In genomic region chr2:164886617-164887016, GRCm38 (mm10) we compare ENCODE assay signal across 19 mouse cellular contexts. TPM values are rescaled to one million over a fixed set of nuclear protein-coding genes. Genes with fewer than 3 reads are reported as not detected.
DNase-seq lines count a peak whose midpoint lies in the region; ATAC-seq lines count a peak whose summit lies in the region.
"Had no signal": no experiment of that assay in that cellular context is flagged by ENCODE, and none has a peak within 500 bp of the region (broad histone marks: within the 10 kb centered on the region; RNA-seq: fewer than 3 reads in every experiment).

No protein-coding gene starts in this region.

- peaks cover 3% of the 10 kb centered on the region; the same call in 1 of the 2 replicates for H3K4me1 ChIP-seq in midbrain, embryonic 16.5 days (ENCODE audit: control insufficient read depth, insufficient read depth, low read length)
- no peaks in the 10 kb centered on the region; the same call in 1 of the 2 replicates for H3K4me1 ChIP-seq in midbrain, embryonic 11.5 days (ENCODE audit: control insufficient read depth, insufficient read depth, low read length)
- peaks cover 6% of the 10 kb centered on the region; the same call in 1 of the 2 replicates for H3K4me1 ChIP-seq in liver, embryonic 12.5 days

- H3K9ac ChIP-seq in midbrain, embryonic 16.5 days (ENCODE audit: low read depth, low read length), result 0 out of 2 replicates have a peak overlapping the region, but pooled peaks have one; percentile 10
- no peak overlapping the region for H3K9ac ChIP-seq in midbrain, embryonic 11.5 days (ENCODE audit: low read length)
- H3K9ac ChIP-seq in liver, embryonic 12.5 days, result no peak overlapping the region
- H3K9ac ChIP-seq: embryonic facial prominence, embryonic 15.5 days; hindbrain, embryonic 14.5 days had no signal

- DNase-seq in cerebellum, adult 9-11 months, result peak; percentile 20
- DNase-seq in cerebellum, postnatal 14 days, result no peak
- DNase-seq in layer of hippocampus, adult 11-12 months (ENCODE audit: low spot score), result peak; percentile 28
- no peak for DNase-seq in layer of hippocampus, adult 8-10 months (ENCODE audit: low spot score in 2 of 2)
- DNase-seq in midbrain, embryonic 11.5 days (ENCODE audit: low spot score, missing footprints), result no peak
- DNase-seq: embryo, embryonic 11 days had no signal

- WGBS in midbrain, embryonic 16.5 days, result 87% methylated on average over 10 of the region's 10 CpGs
- 94% methylated on average over 10 of the region's 10 CpGs for WGBS in midbrain, embryonic 11.5 days
- WGBS in liver, embryonic 12.5 days (ENCODE audit: insufficient replicate concordance), result 92% methylated on average over 10 of the region's 10 CpGs

- H3K4me2 ChIP-seq in midbrain, embryonic 16.5 days (ENCODE audit: low read length), result no peak overlapping the region
- H3K4me2 ChIP-seq in midbrain, embryonic 11.5 days, result no peak overlapping the region
- H3K4me2 ChIP-seq in liver, embryonic 12.5 days, result no peak overlapping the region
- H3K4me2 ChIP-seq: embryonic facial prominence, embryonic 15.5 days; hindbrain, embryonic 14.5 days had no signal

- ATAC-seq in midbrain, embryonic 16.5 days, result no peak
- ATAC-seq in midbrain, embryonic 11.5 days (ENCODE audit: low FRiP score), result no peak
- no peak for ATAC-seq in liver, embryonic 12.5 days
- ATAC-seq: activated CD4-positive, CD25-positive, alpha-beta regulatory T cell, adult 4 months; forebrain, embryonic 14.5 days; inflammation-experienced regulatory T-cells, adult 6 months; Patski had no signal

- H3K27ac ChIP-seq in midbrain, embryonic 16.5 days (ENCODE audit: low read length), result no peak overlapping the region
- H3K27ac ChIP-seq in midbrain, embryonic 11.5 days (ENCODE audit: low read depth, low read length), result no peak overlapping the region
- H3K27ac ChIP-seq in liver, embryonic 12.5 days, result no peak overlapping the region
- H3K27ac ChIP-seq: forebrain, embryonic 10.5 days; heart, embryonic 10.5 days; hindbrain, embryonic 14.5 days had no signal

- H3K4me3 ChIP-seq in midbrain, embryonic 16.5 days (ENCODE audit: low read depth, low read length), result no peak overlapping the region
- no peak overlapping the region for H3K4me3 ChIP-seq in midbrain, embryonic 11.5 days (ENCODE audit: low read depth, low read length)
- H3K4me3 ChIP-seq in liver, embryonic 12.5 days, result no peak overlapping the region
- H3K4me3 ChIP-seq: embryonic facial prominence, embryonic 15.5 days; erythroblast, embryonic 14.5 days; forebrain, embryonic 10.5 days; heart, embryonic 10.5 days had no signal

- no peaks in the 10 kb centered on the region for H3K27me3 ChIP-seq in midbrain, embryonic 16.5 days (ENCODE audit: control insufficient read depth, insufficient read depth, low read depth, low read length)
- H3K27me3 ChIP-seq in midbrain, embryonic 11.5 days (ENCODE audit: control insufficient read depth, insufficient read depth, low read length), result no peaks in the 10 kb centered on the region
- no peaks in the 10 kb centered on the region for H3K27me3 ChIP-seq in liver, embryonic 12.5 days (replicated peaks)
- H3K27me3 ChIP-seq: CH12.LX; embryonic facial prominence, embryonic 15.5 days; Patski had no signal

- H3K36me3 ChIP-seq in midbrain, embryonic 16.5 days (ENCODE audit: control insufficient read depth, insufficient read depth, low read length), result peaks cover 61% of the 10 kb centered on the region
- H3K36me3 ChIP-seq in midbrain, embryonic 11.5 days (ENCODE audit: control insufficient read depth, insufficient read depth, low read length), result peaks cover 35% of the 10 kb centered on the region
- H3K36me3 ChIP-seq in liver, embryonic 12.5 days, result peaks cover 91% of the 10 kb centered on the region

- no peaks in the 10 kb centered on the region for H3K9me3 ChIP-seq in midbrain, embryonic 16.5 days (replicated peaks; ENCODE audit: control insufficient read depth, low read length, poor library complexity, severe bottlenecking)
- H3K9me3 ChIP-seq in midbrain, embryonic 11.5 days (ENCODE audit: control insufficient read depth, low read length), result no peaks in the 10 kb centered on the region
- H3K9me3 ChIP-seq in liver, embryonic 12.5 days (replicated peaks), result no peaks in the 10 kb centered on the region
- H3K9me3 ChIP-seq: embryonic facial prominence, embryonic 15.5 days; forebrain, embryonic 10.5 days; heart, embryonic 10.5 days had no signal

RNA-seq across cellular contexts. Expression of gene Pcif1, which starts 7.5 kb away (rescaled TPM):
- total RNA-seq in layer of hippocampus, adult 8-10 months (2022), result 10 to 100 TPM; 40.5 to 62.8 (median 49.0) TPM
- 78.9 and 85.6 TPM in 2 replicates for polyA plus RNA-seq in midbrain, embryonic 16.5 days (2015; fragmentation: Nextera tagmentation; extraction: Ambion mirVana)
- polyA plus RNA-seq in midbrain, embryonic 11.5 days (2014; fragmentation: Nextera tagmentation; extraction: Ambion mirVana), result 62.0 and 65.7 TPM in 2 replicates
- polyA plus RNA-seq in liver, embryonic 12.5 days (2016; fragmentation: Nextera tagmentation; extraction: Ambion mirVana), result 48.6 and 51.5 TPM in 2 replicates

RNA-seq across cellular contexts. Expression of gene Zfp335, which starts 24.9 kb away (rescaled TPM):
- 10 to 100 TPM; 24.8 to 33.0 (median 29.0) TPM for total RNA-seq in layer of hippocampus, adult 8-10 months (2022)
- 16.2 and 16.9 TPM in 2 replicates for polyA plus RNA-seq in midbrain, embryonic 16.5 days (2015; fragmentation: Nextera tagmentation; extraction: Ambion mirVana)
- 8.2 and 8.8 TPM in 2 replicates for polyA plus RNA-seq in midbrain, embryonic 11.5 days (2014; fragmentation: Nextera tagmentation; extraction: Ambion mirVana)
- polyA plus RNA-seq in liver, embryonic 12.5 days (2016; fragmentation: Nextera tagmentation; extraction: Ambion mirVana), result 10.5 and 11.2 TPM in 2 replicates

RNA-seq across cellular contexts. Expression of gene Pltp, which starts 29.1 kb away (rescaled TPM):
- total RNA-seq in layer of hippocampus, adult 8-10 months (2022), result 100 to 1,000 TPM in 2 of 4 experiments, 10 to 100 TPM in 2; 81.0 to 114 (median 96.0) TPM
- 83.9 and 84.4 TPM in 2 replicates for polyA plus RNA-seq in midbrain, embryonic 16.5 days (2015; fragmentation: Nextera tagmentation; extraction: Ambion mirVana)
- polyA plus RNA-seq in midbrain, embryonic 11.5 days (2014; fragmentation: Nextera tagmentation; extraction: Ambion mirVana), result 91.8 and 97.3 TPM in 2 replicates
- polyA plus RNA-seq in liver, embryonic 12.5 days (2016; fragmentation: Nextera tagmentation; extraction: Ambion mirVana), result 8.4 and 8.7 TPM in 2 replicates
- total RNA-seq: common myeloid progenitor, adult 5-6 weeks had no signal

RNA-seq across cellular contexts. Expression of gene Neurl2, which starts 53.4 kb away (rescaled TPM):
- total RNA-seq in layer of hippocampus, adult 8-10 months (2022), result 1 to 10 TPM; 1.6 to 4.9 (median 3.6) TPM
- polyA plus RNA-seq in midbrain, embryonic 16.5 days (2015; fragmentation: Nextera tagmentation; extraction: Ambion mirVana), result 5.4 and 7.0 TPM in 2 replicates
- polyA plus RNA-seq in midbrain, embryonic 11.5 days (2014; fragmentation: Nextera tagmentation; extraction: Ambion mirVana), result 3.8 and 4.5 TPM in 2 replicates
- 2.1 and 2.2 TPM in 2 replicates for polyA plus RNA-seq in liver, embryonic 12.5 days (2016; fragmentation: Nextera tagmentation; extraction: Ambion mirVana)

RNA-seq across cellular contexts. Expression of gene Ctsa, which starts 53.9 kb away (rescaled TPM):
- total RNA-seq in layer of hippocampus, adult 8-10 months (2022), result 100 to 1,000 TPM in 3 of 4 experiments, 10 to 100 TPM in 1; 96.9 to 242 (median 147) TPM
- polyA plus RNA-seq in midbrain, embryonic 16.5 days (2015; fragmentation: Nextera tagmentation; extraction: Ambion mirVana), result 95.4 and 95.6 TPM in 2 replicates
- 84.8 and 89.7 TPM in 2 replicates for polyA plus RNA-seq in midbrain, embryonic 11.5 days (2014; fragmentation: Nextera tagmentation; extraction: Ambion mirVana)
- 66.7 and 69.3 TPM in 2 replicates for polyA plus RNA-seq in liver, embryonic 12.5 days (2016; fragmentation: Nextera tagmentation; extraction: Ambion mirVana)

Comparison
In these comparisons a context has a peak if more than half of its experiments do, and no peak if none do; other contexts are left out.
1. DNase-seq: peak in cerebellum, adult 9-11 months (single experiment) and layer of hippocampus, adult 11-12 months (single experiment); none in cerebellum, postnatal 14 days (0 of 2), layer of hippocampus, adult 8-10 months (0 of 2) and midbrain, embryonic 11.5 days (single experiment).